Mouse (Mus musculus) liver (tissue): ENCODE results near the gene Vdr.
A peak's percentile ranks its signal among the peaks of the same experiment; 100 is the strongest.

ENCODE experiments used
- DNase-seq: peaks from one replicate; pipeline ENCODE4 v3.0.0-alpha.2; 2020; ENCODE audit warnings: mixed read lengths

The Vdr gene

GRCm38 (mm10) chr15:97910530-97910929 is at the start of gene Vdr:
Vdr (minus strand) TSS chr15:97910630.
- DNase-seq, result no peak

DNA sequence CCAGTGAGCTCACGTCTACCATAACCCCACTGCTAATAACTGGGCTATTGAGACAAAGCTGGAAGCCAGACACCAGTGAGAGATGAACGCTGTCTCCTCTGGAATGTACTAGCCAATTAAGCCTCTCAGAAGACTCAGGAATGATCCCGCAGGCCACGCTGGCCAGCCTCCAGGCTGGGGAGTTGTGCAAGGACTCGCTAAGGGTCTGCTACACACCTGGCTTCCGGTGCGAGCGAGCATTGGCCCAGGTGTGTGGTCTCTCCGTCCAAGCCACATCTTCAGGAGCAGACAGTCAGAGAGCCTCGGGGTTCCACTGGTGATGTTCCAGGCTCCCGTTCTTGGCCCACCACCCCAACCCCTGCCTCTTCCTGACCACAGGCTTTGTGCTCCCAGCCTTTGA is 46.0 kb upstream of the Vdr start:
- DNase-seq, result no peak

DNA sequence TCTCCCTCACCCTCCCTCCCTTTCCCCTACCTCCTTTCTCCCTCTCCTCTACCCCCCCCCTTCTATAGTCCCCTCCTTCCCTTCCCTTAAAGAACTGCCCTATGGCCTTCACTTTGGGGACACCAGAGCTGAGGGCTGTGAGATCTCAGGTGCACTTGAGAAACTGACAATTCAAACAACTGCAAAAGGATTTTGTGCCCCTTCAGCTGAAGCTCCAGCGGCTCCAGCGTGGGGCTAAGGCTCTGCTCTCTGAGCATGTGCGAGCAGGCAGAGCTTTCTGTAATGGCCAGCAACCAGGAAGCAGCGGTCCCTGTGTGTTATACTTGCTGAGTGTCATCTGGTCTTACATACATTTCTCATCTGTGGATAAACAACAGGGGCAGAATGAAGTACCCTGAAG is 45.3 kb upstream of the Vdr start:
- no peak for DNase-seq

- DNase-seq, result no peak
Measured at GRCm38 (mm10) chr15:97955286-97955685, 44.9 kb upstream of the Vdr start.

DNA sequence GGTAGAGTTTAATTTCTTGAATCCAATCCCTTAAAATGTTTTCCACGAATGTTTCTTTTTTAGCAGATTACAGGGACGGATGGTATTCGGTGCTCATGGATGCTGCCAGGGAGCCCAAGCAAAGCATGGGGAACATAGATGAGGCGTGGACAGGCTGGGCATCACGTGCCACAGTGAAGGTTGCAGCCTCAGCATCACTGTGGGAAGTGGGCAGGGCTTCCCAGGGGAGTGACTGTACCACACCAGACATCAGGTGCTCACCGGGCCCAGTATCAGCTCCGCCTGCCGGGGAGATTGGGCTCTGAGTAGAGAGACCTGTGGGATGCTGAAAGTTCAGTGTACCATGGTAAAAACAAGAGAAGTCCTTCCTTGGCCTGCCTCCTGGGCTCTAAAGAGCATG is 44.2 kb upstream of the Vdr start:
- no peak for DNase-seq

- DNase-seq, result no peak
Measured at GRCm38 (mm10) chr15:97952889-97953189, 42.4 kb upstream of the Vdr start.

GRCm38 (mm10) chr15:97952137-97952888 is 41.9 kb upstream of the Vdr start:
- peak; percentile 62 for DNase-seq

- no peak for DNase-seq
Measured at GRCm38 (mm10) chr15:97950240-97950639, 39.8 kb upstream of the Vdr start.

- DNase-seq, result no peak
Measured at GRCm38 (mm10) chr15:97949706-97950105, 39.3 kb upstream of the Vdr start.

GRCm38 (mm10) chr15:97948720-97949119 is 38.3 kb upstream of the Vdr start:
- DNase-seq, result no peak

DNA sequence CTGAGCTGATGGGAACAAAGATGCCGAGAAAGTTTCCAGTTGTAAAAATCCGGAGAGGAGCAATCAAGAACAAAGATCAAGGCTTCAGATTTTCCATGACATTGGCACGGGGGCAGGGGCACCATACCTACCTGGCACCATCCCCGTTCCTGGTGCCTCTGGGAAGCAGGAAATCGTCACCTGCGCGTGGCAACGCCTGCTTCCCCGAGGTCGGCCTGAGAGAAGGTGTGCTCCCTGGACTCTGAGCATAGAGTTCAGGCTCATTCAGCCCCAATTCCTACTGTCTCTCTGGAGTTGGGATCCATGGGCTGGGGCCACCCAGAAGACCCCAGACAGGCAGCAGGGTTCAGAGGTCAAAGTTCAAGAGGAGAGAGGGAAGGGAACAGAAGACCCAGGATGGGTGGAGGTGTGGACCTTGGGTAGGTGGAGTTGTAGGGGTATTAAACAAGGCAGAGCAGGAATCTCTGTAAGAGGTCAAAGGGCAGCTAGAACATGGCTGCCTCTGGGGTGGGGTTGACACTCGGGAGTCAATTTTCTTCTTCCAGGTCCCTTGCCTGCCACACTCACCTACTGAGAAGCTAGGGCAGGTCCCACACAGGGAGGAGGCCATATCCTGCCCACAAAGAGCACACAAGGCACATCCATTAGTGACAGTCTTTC is 35.4 kb upstream of the Vdr start:
- DNase-seq, result no peak

DNA sequence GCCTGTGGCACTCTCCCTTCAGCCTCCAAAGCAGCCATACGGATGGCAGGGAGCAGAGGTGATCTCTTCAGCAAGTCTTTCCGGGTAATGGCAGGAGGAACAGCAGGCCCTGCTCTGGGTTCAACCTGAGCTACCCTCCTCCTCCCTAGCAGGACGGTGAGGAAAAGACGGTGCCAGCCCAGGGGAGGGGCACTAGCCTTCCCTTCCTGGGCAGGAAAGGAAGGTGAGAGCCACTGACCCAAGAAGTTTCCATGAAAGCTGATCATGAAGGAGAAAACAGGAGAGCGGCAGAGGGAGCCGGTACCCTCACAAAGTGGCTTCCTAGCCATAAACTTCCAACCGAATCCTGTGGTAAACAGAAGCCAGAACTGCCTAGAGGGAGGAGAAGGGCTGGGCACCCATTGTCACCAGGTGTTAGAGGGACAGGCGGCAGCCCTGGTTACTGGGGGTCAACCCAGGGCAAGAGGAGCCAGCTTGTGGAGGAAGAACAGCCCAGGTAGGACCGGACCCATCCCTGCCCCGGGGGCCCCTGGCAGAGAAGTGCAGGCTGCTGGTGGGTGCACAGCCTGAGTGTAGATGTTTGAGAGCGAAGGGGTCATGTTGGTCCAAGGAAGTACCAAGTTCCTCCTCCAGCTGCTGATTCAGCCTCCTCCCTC is 34.6 kb upstream of the Vdr start:
- no peak for DNase-seq

DNA sequence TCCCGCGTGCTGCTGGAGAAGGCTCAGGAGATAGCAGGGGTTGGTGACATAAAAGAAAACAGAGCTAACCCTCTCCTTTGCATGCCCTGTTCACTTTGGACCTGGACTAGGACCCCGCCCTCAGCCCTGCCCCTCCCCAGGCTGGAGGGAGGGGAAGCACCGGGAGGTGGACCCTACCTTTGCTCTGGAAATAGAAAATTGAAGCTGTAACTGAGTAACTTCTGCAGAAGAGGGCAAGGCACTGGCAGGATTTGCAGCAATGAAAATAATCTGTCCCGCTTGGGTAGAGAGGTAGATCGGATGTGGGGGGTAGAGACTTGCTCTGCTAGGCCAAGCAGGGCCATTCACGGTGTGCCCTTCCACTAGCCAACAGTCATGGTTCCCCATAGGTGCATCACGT is 32.9 kb upstream of the Vdr start:
- DNase-seq, result no peak

GRCm38 (mm10) chr15:97942538-97942937 is 32.1 kb upstream of the Vdr start:
- DNase-seq, result no peak

DNA sequence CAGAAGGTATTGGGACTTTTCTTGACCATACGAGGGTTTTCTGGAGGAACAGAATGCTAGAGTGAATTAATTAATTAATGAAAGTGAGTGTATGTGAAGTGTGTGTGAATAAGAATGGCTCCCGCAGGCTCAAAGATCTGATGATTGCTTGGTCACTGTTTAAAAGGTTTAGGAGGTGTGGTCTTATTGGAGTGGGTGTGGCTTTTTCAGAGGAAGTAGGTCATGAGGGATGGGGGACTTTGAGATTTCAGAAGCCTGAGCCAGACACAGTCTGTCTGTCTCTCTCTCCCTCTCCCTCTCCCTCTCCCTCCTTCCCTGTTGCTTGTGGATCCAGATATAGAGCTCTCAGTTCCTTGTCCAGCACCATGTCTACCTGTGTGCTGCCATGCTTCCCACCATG is 30.9 kb upstream of the Vdr start:
- no peak for DNase-seq

DNA sequence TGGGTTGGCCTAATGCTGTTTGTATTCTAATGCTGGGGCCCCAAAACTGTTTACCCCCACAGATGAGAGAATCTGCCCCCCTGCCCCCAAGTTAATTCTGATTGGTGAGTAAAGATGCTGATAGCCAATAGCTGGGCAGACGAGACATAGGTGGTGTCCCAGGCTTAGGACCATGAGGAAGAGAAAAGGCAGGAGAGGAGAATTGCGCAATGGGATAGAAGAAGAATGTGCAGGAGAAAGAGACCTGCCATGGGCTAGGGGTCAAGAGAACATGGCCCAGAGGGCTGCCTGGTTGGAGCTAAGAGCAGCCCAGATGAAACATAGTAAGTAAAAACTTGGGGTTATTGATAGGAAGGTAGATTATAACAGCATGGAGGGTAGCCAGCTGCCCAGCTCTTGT is 29.7 kb upstream of the Vdr start:
- no peak for DNase-seq

DNA sequence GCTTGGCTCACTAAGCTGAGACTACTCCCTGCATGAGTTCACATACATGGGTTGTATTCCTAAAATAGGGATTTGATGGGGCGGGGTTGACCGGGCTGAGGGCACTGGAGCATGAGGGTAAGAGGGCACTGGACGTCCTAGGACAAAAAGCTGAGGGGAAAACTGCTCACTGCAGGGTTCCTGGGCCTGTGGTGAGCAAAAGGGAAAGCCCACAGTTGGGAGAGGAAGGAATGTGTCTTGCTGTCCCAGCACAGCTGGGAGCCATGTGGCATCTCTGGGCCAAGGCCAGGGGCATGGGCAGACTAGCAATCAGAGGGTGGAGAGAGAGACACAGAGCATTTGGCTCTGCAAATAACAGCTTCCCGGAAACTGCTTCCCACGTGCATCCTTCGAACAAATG is 28.1 kb upstream of the Vdr start:
- DNase-seq, result no peak

DNA sequence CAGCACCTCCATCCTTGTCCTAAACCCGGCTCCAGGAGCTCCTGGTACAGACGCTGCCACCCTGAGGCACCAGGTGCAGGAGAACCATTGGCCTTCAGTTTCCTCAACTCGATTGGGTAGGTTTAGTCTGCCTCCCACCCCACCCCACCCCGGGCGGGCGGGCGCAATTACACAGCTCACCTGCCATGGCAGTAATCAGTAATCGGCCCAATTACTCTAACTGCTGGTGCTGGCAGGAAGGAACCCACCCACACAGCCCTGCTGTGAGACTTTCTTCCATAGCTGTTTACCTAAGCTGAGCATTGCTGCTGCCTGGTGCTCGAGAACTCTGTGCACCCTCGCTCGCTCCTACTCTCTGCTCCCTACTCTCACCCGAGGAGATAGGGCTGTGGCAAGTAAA is 22.0 kb upstream of the Vdr start:
- no peak for DNase-seq

- no peak for DNase-seq
Measured at GRCm38 (mm10) chr15:97929259-97929824, 18.9 kb upstream of the Vdr start.

DNA sequence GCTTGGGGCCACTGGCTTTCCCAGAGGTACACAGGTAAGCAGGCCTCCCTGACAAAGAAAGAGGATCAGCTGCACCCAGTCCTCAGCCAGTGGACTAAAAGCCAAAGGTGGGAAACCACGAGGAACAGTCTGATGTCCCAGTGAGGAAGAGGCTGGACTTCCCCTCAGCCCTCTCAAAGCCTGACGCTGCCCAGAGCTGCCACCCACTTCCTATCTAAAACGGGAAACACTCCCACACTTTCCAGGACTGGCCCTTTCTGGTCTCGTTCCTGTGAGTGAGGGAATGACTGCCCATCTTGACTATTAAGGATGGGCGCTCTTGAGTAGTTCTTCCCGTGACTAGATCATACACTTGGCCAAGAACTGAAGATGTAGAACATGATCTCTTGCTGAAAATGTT is 17.4 kb upstream of the Vdr start:
- DNase-seq, result no peak

DNA sequence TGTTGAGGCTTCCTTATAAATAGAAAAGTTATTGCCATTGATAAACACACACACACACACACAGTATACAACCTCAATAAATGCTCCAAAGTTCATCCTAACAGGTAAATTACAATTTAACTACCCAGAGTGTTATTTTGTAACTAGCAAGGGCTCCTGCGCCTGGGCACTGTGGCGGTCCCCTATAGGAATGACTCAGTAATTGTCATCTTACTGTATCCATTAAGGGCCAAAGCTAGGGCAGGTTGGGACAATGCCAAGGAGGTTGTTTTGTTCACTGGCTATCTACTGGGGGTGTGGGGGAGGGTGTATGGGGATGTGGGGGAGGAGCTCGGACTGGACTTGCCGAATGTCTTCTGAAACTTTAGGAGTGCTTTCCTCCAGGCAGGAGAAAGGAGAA is 16.6 kb upstream of the Vdr start:
- DNase-seq, result no peak

DNA sequence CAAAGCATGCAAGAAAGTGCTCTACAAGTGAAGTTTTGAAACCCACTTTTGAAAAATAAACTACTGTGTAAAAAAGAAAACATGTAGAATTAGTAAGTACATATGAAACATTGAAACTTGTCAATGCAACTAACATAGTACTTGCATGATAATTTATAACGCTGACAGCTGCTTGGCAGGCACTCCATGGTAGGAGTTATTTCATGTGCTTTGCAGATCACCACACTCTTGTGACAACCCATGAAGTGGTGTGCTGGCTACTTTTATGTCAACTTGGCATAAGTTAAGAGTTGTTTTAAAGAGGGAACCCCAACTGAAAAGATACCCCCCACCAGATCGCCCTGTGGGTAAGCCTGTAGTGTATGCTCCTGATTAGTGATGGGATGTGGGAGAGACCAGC is 12.0 kb upstream of the Vdr start:
- DNase-seq, result no peak

DNA sequence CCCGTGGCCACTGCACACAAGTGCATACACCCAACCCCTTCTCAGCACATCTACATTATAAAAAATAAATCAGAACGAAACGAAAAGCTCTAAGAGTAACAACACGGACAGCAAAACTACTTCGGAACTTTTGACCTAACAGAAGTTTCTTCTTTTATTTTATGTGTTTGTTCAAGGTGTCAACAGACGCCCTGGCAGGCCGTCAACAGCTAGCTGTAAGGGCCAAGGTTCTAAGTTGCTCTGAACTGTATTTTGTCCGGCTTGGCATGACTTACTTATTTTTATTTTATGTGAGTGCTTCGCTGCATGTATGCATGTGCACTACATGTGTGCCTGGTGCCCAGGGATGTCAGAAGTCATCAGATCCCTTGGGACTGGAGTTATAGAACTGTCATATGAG is 11.4 kb upstream of the Vdr start:
- DNase-seq, result no peak

- no peak for DNase-seq
Measured at GRCm38 (mm10) chr15:97920306-97920705, 9.9 kb upstream of the Vdr start.
